Mouse (Mus musculus) adrenal gland, postnatal 25 days (tissue): ENCODE measurements around the gene Pcbp1. TPM values are rescaled to one million over a fixed set of nuclear protein-coding genes. Genes with fewer than 3 reads are reported as not detected.

Experiments used
- DNase-seq: peaks from one replicate; pipeline ENCODE4 v3.0.0; 2021; ENCODE audit warnings: mixed read lengths
- total RNA-seq: library from RNA; stranded (reverse); gene quantifications from 2 replicates; pipeline ENCODE4 v1.2.3, GENCODE M21; 2021

Pcbp1 gene
- total RNA-seq, 1 experiment from 2014 or later, result 296 TPM

- DNase-seq, result peak; percentile 22
Observed at GRCm38 (mm10) chr6:86523755-86524434, 2.2 kb downstream of the Pcbp1 start.

- DNase-seq, result no peak
Observed at GRCm38 (mm10) chr6:86523242-86523754, 2.8 kb downstream of the Pcbp1 start.

GRCm38 (mm10) chr6:86522001-86522911, 3.9 kb downstream of the Pcbp1 start:
- no peak for DNase-seq

- DNase-seq, result no peak
Observed at GRCm38 (mm10) chr6:86519767-86520345, 6.3 kb downstream of the Pcbp1 start.

- no peak for DNase-seq
Observed at GRCm38 (mm10) chr6:86516021-86516420, 10.1 kb downstream of the Pcbp1 start.

- DNase-seq, result no peak
Observed at GRCm38 (mm10) chr6:86513296-86513695, 12.8 kb downstream of the Pcbp1 start.

- DNase-seq, result no peak
Observed at GRCm38 (mm10) chr6:86510979-86511378, 15.1 kb downstream of the Pcbp1 start.

- no peak for DNase-seq
Observed at GRCm38 (mm10) chr6:86509866-86510200, 16.3 kb downstream of the Pcbp1 start.

- DNase-seq, result no peak
Observed at GRCm38 (mm10) chr6:86509194-86509865, 16.8 kb downstream of the Pcbp1 start.

- no peak for DNase-seq
Observed at GRCm38 (mm10) chr6:86508736-86509135, 17.4 kb downstream of the Pcbp1 start.

GRCm38 (mm10) chr6:86507116-86507515, 19.0 kb downstream of the Pcbp1 start:
- no peak for DNase-seq

- DNase-seq, result no peak
Observed at GRCm38 (mm10) chr6:86506309-86506708, 19.8 kb downstream of the Pcbp1 start.

- DNase-seq, result no peak
Observed at GRCm38 (mm10) chr6:86505671-86506070, 20.4 kb downstream of the Pcbp1 start.

GRCm38 (mm10) chr6:86503513-86503912, 22.6 kb downstream of the Pcbp1 start:
- DNase-seq, result no peak

GRCm38 (mm10) chr6:86499571-86500109, 26.5 kb downstream of the Pcbp1 start:
- DNase-seq, result no peak

- DNase-seq, result no peak
Observed at GRCm38 (mm10) chr6:86497942-86498732, 28.0 kb downstream of the Pcbp1 start.

GRCm38 (mm10) chr6:86497071-86497815, 28.9 kb downstream of the Pcbp1 start:
- DNase-seq, result peak; percentile 37

GRCm38 (mm10) chr6:86496585-86496984, 29.5 kb downstream of the Pcbp1 start:
- DNase-seq, result no peak

- DNase-seq, result no peak
Observed at GRCm38 (mm10) chr6:86496127-86496526, 30.0 kb downstream of the Pcbp1 start.

GRCm38 (mm10) chr6:86495661-86496060, 30.5 kb downstream of the Pcbp1 start:
- no peak for DNase-seq
